Mouse (Mus musculus): ENCODE measurements at regions not wholly inside any gene's neighbourhood (a gene's known extent, or its start where the extent isn't known, plus 50 kb on each side); places are given as distances from the start of the nearest gene placed in this dataset.

GRCm38 (mm10) chr17:45341573-45341972 lies 92.0 kb downstream of the Cdc5l start:
- no peak for DNase-seq

- DNase-seq = no peak
These were observed 92.7 kb downstream of the Cdc5l start for GRCm38 (mm10) chr17:45340851-45341250.

- DNase-seq = no peak
These were observed 94.3 kb downstream of the Cdc5l start for GRCm38 (mm10) chr17:45339226-45339625.

- no peak for DNase-seq
These were observed 95.5 kb downstream of the Cdc5l start for GRCm38 (mm10) chr17:45338086-45338485.

- DNase-seq = no peak
These were observed 97.9 kb downstream of the Cdc5l start for GRCm38 (mm10) chr17:45335586-45336151.

- no peak for DNase-seq
These were observed 98.7 kb downstream of the Cdc5l start for GRCm38 (mm10) chr17:45334732-45335381.

GRCm38 (mm10) chr17:45332321-45332720 lies 101.2 kb downstream of the Cdc5l start:
- no peak for DNase-seq

- no peak for DNase-seq
These were observed 104.3 kb downstream of the Cdc5l start for GRCm38 (mm10) chr17:45329241-45329640.

- no peak for DNase-seq
These were observed 106.8 kb downstream of the Cdc5l start for GRCm38 (mm10) chr17:45326726-45327125.

GRCm38 (mm10) chr17:45326173-45326572 lies 107.4 kb downstream of the Cdc5l start:
- DNase-seq = no peak

GRCm38 (mm10) chr17:45322842-45323241 lies 110.7 kb downstream of the Cdc5l start:
- no peak for DNase-seq

- no peak for DNase-seq
These were observed 113.5 kb downstream of the Cdc5l start for GRCm38 (mm10) chr17:45320074-45320473.

GRCm38 (mm10) chr17:45318211-45319076 lies 115.1 kb downstream of the Cdc5l start:
- DNase-seq = no peak

- DNase-seq = peak; percentile 51
These were observed 120.8 kb downstream of the Cdc5l start for GRCm38 (mm10) chr17:45312510-45313266.

- DNase-seq = no peak
These were observed 127.0 kb downstream of the Cdc5l start for GRCm38 (mm10) chr17:45306506-45306905.

- no peak for DNase-seq
These were observed 130.4 kb downstream of the Cdc5l start for GRCm38 (mm10) chr17:45303183-45303582.

- DNase-seq = no peak
These were observed 135.2 kb downstream of the Cdc5l start for GRCm38 (mm10) chr17:45298355-45298754.

GRCm38 (mm10) chr17:45297860-45298259 lies 135.7 kb downstream of the Cdc5l start:
- no peak for DNase-seq

GRCm38 (mm10) chr17:45296363-45296762 lies 137.2 kb downstream of the Cdc5l start:
- no peak for DNase-seq

- no peak for DNase-seq
These were observed 138.7 kb downstream of the Cdc5l start for GRCm38 (mm10) chr17:45294886-45295285.

- DNase-seq = no peak
These were observed 139.2 kb downstream of the Cdc5l start for GRCm38 (mm10) chr17:45294256-45294865.

- no peak for DNase-seq
These were observed 140.7 kb downstream of the Cdc5l start for GRCm38 (mm10) chr17:45292883-45293282.
